Mouse (Mus musculus) right cerebral cortex, postnatal 36 days (tissue): ENCODE data around the gene Med23.
A peak's percentile ranks its signal among the peaks of the same experiment; 100 is the strongest.

Experiments used
- DNase-seq, 2 experiments: peaks; one replicate each; pipeline ENCODE4 v3.0.0; 2022; ENCODE audit warnings: low spot score in 2 of 2, mixed read lengths in 1 of 2

Med23 gene

DNA sequence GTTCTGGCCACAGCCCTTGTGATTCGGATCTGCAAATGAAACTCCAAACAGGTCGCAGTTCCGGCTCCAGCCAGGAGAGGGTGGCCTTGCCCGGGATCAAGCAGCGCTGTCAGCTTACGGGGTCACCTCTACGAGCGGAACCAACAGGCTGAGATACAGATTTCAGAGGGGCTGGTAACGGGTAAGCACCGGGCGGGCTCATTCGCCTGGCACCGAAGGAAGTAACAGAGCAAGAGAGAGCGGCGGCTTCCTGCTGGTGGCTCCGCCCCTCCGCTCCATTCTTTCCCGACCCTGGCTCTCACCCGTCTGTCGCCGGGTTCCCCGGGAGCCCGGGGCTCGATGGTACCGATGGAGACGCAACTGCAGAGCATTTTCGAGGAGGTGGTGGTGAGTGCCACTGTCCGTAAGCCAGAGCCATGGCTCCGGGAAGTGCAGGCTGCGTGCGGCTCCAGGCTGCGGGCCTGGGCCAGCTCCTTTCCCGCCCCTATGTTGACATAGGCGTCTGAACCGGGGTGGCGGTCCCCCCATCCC lies at the start of gene Med23:
Gene Med23, plus strand, starts transcription at position 227 of the 531 bp plus-strand sequence.
- peak; percentile 96 to 97 for DNase-seq

DNA sequence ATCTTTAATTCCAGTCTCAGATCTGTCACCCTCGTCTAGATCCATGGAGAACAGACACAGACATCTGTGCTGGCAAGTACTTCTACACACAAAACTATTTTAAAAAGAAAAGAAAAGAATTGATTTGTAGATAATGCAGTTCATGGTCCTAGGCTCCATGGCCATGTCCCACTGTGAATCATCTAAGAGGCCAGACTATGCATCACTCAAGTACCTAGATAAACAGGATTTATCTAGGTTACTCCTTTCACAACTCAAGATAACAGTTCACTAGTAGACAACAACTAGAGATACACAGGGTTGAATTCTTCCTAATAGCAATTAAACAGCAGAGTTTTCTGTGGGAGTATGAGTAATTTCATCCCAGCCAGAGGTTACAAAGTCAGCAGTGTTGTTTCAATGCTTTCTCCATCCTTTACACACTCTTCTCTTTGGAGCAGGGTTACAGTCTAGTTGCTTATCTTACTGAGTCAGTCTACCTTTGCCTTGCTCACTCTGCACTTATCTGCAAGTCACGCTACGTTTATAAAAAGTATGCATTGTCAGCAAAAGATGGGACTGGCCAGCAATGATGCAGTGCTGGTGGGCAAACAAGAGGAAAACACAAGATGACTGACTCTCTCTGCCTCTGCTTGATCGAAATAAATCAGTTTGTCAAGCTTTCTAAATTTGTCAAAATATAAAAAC lies 47.7 kb upstream of the Med23 start:
- no peak for DNase-seq

- DNase-seq: no peak
Measured at GRCm38 (mm10) chr10:24822842-24823241, 46.9 kb upstream of the Med23 start.

DNA sequence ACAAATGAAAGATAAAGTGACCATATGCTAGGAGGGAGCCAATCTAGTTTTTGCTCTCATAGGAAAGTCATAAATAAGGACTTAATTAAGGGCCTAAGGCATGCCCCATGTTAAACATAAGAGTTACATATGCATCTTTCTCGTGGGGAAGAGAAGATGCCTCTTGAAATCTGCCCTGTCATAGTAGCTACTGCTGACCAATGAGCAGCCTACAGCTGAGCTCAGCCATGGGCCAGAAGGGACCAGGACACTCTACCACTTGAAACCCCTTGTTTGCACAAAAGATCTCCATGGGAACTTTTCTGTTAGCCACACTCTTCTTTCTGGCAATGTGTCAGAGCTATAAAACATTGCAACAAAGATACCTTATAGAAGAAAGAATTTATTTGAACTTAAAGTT lies 46.5 kb upstream of the Med23 start:
- no peak for DNase-seq

DNA sequence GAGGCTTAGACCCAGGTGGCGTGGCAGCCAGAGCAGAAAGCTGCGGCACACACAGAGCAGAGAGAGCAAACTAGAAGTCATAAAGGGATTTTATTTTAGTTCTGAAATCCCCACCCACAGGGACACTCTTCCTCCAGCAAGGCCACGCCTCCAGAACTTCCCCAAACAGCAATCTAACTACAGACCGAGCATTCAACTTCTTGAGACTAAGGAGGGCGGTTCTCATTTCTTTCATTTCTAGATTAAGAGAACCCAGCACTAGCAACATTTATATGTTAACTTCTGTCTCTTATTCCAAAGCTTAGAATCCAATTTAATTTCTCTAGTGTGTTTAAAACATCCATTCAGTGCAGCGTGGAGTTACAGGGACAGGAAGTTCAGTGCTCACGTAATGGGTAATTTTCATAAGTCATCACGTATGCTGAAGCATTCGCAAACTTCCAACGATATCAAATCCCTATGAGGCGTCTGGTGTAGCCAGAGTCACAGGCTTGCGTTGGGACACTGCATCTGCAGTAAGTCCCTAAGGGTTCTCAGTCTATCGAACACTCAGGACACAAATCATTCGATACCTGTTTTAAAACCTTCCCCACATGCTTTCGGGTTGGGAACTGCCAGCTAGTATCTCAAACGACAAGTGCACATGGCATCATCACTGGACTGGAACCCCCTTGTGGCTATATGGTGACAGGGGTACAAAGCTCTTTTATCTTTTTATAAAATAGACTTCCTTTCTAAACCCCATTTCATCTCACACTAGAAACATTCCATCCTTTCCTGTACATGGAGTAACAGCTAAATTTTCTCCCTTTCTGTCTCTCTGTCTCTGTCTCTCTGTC lies 45.9 kb upstream of the Med23 start:
- DNase-seq: no peak

DNA sequence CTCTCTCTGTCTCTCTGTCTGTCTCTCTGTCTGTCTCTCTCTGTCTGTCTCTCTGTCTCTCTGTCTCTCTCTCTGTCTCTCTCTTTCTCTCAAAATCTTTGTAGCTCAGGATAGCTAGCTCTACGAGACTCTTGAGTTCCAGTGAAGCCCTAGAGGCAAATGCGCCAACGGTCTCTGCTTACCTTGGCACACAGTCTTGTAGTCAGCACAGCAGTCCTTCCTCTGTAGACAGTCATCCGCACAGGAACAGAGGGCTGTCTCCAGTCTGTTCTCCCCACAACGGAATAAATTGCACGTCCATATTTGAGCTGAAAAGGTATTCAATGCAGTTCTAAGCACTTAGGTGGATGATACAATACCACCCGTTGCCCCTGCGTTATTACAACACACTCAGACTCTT lies 45.2 kb upstream of the Med23 start:
- DNase-seq: no peak

- no peak for DNase-seq
Measured at GRCm38 (mm10) chr10:24825456-24826081, 44.2 kb upstream of the Med23 start.

- no peak for DNase-seq
Measured at GRCm38 (mm10) chr10:24826130-24826529, 43.7 kb upstream of the Med23 start.

- no peak for DNase-seq
Measured at GRCm38 (mm10) chr10:24828136-24828535, 41.6 kb upstream of the Med23 start.

DNA sequence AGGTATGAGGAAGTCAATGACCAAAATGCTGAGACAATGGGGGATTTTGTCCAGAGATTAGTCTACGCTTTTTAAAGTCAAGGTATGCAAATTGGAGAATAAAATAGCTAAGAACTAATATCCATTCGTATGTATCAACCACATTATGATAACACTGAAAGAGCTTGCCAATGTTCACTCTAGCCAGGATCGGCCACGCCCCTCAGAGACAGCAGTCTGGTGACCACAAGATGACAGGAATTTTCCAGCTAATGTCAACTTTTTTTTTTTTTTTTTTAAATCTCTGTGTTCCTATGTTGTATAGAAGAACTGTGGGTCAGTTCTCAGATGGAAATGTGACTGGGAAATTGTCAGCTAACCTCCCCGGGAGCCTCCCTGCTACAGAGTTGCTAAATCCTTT lies 39.3 kb upstream of the Med23 start:
- DNase-seq: no peak

DNA sequence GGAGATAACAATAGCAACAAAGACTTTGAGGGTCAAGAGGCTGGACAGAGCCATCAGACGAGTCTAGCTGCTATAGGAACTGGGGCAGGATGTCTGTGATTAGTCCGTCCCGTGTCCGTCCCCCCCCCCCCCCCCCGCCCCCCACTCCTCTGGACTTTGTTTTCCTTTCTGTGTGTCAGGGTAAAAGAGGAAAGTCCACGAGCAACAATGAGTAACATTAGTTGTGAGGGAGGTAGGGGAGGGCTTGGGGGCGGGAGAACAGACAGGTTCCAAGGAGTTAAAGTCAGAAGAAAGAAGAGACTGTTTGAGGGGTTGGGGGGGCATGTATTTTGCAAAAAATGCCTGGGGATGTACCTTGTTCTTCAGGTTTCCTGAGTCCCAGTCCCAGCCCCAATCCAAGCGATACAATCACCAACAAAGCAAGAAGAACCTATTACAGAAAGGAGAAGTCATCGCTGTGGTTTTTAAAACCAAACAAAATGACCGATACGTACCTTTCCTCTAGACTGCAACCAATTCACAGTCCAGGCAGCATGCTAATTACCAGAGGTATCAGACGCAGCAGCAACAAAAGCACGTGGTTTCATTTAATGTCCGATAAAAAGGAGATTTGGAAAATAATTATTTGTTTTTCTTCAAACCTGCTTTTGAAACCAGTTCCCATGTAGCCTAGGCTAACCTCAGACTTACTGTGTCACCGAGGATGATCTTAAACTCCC lies 38.2 kb upstream of the Med23 start:
- DNase-seq: no peak

DNA sequence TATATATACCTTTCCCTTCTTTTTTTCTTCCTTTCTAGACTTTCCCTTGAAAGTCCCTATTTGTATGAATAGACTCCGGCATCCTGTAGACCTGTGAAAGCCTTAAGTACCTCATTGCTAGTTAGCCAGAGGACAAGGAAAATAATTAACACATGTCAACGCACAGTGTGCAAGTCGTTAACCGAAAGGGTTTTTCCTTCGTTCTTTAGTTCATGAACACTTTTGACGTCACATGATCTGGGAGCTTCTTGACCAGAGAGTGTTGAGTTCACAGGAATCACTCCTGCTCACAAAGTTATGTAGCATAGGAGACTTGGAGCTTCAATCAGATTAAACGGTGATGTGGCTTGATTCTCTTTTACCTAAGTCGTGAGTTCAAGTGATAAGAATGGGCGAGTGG lies 37.5 kb upstream of the Med23 start:
- no peak for DNase-seq

DNA sequence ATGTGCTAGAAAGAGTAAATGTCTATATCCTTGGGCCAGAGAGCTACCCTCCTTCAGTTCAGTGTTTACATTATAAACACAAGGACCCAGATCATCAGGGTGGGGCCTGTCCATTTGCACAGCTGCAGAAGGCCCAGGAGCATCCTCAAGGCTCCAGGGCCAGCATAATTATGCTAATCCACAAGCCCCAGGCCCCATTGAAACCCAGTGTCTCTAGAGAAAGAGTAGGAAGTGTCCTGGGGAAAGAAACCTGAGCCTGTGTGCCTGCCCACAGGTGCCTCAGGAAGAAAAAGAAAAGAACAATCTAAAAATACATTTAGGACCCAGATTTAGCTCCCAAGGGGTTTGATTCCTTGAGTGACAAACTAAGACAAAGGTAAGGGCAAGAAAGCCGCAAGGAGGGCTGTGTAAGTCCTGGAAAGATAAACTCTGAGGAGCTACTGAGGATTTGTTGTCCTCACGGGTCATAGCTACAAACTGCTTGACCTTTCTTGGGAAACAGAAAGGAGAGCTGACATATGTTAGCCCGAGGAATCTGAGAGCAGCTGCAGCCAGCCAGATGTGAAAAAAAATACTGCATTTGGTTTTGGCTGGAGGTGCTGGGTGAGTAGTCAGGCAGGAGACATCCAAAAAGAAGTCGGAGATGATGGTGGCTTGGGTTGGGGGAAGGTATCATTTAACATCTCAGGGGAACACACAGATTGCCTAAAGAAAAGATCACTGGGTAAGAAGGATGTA lies 35.0 kb upstream of the Med23 start:
- no peak for DNase-seq

DNA sequence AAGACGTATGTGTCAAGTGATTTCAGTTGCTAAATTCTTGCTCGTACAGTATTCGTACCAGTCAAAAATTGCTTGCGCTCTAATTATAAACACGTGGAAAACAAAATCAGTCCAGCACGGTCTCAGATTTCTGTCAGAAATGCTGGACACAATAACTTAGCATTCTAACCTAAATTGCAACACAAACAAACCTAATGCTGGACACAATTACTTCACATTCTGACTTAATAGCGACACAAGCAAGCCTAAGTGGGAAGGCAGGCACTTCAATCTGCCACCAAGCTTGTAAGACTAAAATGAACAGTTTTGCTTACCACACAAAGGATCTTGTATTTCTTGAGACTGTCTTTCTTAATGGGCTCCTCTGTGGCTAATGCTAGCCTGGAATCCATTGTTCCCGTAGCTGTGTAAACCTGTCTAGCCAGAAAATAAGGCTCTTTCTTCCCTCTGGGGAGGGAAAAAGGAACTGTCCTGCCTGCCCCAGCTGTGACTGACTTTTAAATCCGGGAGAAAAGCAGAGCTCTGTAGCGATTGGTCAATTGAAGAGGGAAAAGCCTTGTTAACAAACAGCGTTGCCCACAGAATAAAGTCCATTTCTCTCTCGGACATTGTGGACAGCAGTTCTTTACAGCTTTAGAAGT lies 34.0 kb upstream of the Med23 start:
- no peak for DNase-seq

DNA sequence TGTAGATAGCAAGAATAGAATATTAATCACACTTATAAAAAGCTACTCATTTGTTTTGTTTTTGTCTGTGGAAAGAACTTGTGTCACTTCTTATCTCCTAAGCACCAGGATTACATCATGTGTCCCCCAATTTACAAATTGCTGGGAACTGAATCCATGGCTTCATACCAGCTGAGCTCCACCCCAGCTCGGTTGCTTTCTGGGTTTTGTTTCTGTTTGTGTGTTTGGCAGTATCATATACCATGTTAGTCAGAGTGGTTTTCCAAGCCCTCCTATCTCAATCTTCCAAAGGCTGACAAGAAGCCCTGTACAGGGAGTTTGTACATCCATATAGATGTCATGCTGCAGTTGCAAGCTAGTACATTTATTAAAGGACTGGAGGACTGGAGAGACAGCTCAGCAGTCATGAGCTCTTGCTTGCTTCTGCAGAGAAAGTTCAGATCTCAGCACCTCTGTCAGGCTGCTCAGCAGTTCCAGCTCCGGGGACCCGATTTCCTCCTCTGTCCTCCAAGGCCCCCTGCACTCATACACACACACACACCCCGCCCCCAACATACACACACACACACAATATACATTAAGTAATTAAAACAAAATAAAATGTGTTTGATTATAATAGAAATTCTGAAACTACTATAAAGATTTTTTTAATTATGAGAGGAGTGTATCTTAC lies 33.3 kb upstream of the Med23 start:
- no peak for DNase-seq

GRCm38 (mm10) chr10:24840795-24841194 lies 29.0 kb upstream of the Med23 start:
- DNase-seq: no peak

DNA sequence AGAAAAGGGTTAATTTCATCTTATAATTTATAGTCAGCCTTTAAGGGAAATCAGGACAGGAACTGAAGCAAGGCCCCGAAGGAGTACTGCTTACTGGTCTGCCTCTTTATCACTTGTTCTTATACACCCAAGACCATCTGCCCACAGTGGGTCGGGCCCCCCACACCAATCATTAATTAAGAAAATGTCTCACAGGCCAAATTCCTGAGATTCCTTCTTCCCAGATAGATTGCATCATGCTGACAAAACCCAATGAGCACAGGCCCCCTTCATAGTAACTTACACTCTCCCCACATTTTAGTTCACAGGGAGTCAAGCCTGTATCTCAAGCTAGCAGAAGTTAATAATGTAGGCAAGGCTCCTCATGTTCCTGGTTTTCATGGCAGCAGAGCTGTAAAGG lies 27.8 kb upstream of the Med23 start:
- DNase-seq: no peak

- DNase-seq: no peak
Measured at GRCm38 (mm10) chr10:24842676-24843075, 27.1 kb upstream of the Med23 start, which contains the start of gene Enpp3. TSS of gene Enpp3 (minus strand) at chr10:24842823.

- no peak for DNase-seq
Measured at GRCm38 (mm10) chr10:24863146-24863545, 6.6 kb upstream of the Med23 start.

- no peak for DNase-seq
Measured at GRCm38 (mm10) chr10:24864434-24864833, 5.4 kb upstream of the Med23 start.
